Mouse (Mus musculus) MEL (cell line): ENCODE measurements around the gene Med7.

Experiments used
- CTCF ChIP-seq, 3 experiments: IDR thresholded peaks in 2 of 3; conservative IDR thresholded peaks in 1 of 3; 2 replicates each; pipeline ENCODE4 v1.5.1; 2011 to 2012; ENCODE audit warnings: low read length in 3 of 3, low read depth in 2 of 3, mild to moderate bottlenecking in 2 of 3, improper control_type of control experiment in 1 of 3, inconsistent platforms in 1 of 3, mixed read lengths in 1 of 3, moderate library complexity in 1 of 3; ENCODE audit not compliant: control insufficient read depth in 1 of 3, insufficient read depth in 1 of 3, poor library complexity in 1 of 3, severe bottlenecking in 1 of 3
- NELFE ChIP-seq: IDR thresholded peaks from 2 replicates; pipeline ENCODE4 v1.6.1; 2011; ENCODE audit warnings: low read depth, low read length, improper control_type of control experiment
- POLR2AphosphoS5 ChIP-seq: IDR thresholded peaks from 2 replicates; pipeline ENCODE4 v1.6.1; 2012; ENCODE audit warnings: low read depth, borderline replicate concordance, mild to moderate bottlenecking, inconsistent platforms, low read length, moderate library complexity, mixed read lengths
- SMC3 ChIP-seq: IDR thresholded peaks from 2 replicates; pipeline ENCODE4 v1.6.1; 2011; ENCODE audit warnings: low read depth, low read length, improper control_type of control experiment

GRCm38 (mm10) chr11:46446150-46446549, 9.4 kb downstream of the Med7 start:
- TF ChIP-seq NELFE (no peak), POLR2AphosphoS5 (no peak), CTCF (IDR thresholded peaks at IDR 0.05 in 2 of 3, conservative IDR thresholded peaks at IDR 0.05 in 1 of 3; ENCODE audit: control insufficient read depth in 1 of 3, insufficient read depth in 1 of 3, low read depth in 2 of 3, low read length in 3 of 3, poor library complexity in 1 of 3, severe bottlenecking in 1 of 3) (no peak), SMC3 (no peak)
